Mouse (Mus musculus) embryonic facial prominence, embryonic 13.5 days (tissue): ENCODE results near the gene Plekhs1. TPM values are rescaled to one million over a fixed set of nuclear protein-coding genes. Genes with fewer than 3 reads are reported as not detected.

Source experiments
- ATAC-seq: fragments of 200-750 bp; cut with Nextera tagmentation; 2 replicates; pipeline ENCODE4 v1.8.0; 2017; ENCODE audit warnings: low read depth; ENCODE audit not compliant: insufficient number of reproducible peaks, insufficient read depth, low FRiP score, low TSS enrichment
- H3K27ac ChIP-seq: fragments of 300-500 bp; sonication (generic); 2 replicates; pipeline ENCODE4 v1.5.1; 2015; ENCODE audit warnings: moderate library complexity, mild to moderate bottlenecking, inconsistent platforms
- H3K27me3 ChIP-seq: fragments of 300-500 bp; sonication (generic); 2 replicates; pipeline ENCODE4 v1.6.1; 2015; ENCODE audit warnings: mild to moderate bottlenecking, inconsistent platforms
- H3K36me3 ChIP-seq: fragments of 300-500 bp; sonication (generic); 2 replicates; pipeline ENCODE4 v1.6.1; 2015; ENCODE audit warnings: mild to moderate bottlenecking, inconsistent platforms
- H3K4me1 ChIP-seq: fragments of 300-500 bp; sonication (generic); 2 replicates; pipeline ENCODE4 v1.6.1; 2015; ENCODE audit warnings: inconsistent platforms
- H3K4me2 ChIP-seq: fragments of 300-500 bp; sonication (generic); 2 replicates; pipeline ENCODE4 v1.6.1; 2015; ENCODE audit warnings: moderate library complexity, mild to moderate bottlenecking, inconsistent platforms
- H3K4me3 ChIP-seq: fragments of 300-500 bp; sonication (generic); 2 replicates; pipeline ENCODE4 v1.5.1; 2015; ENCODE audit warnings: mild to moderate bottlenecking, inconsistent platforms
- H3K9ac ChIP-seq: fragments of 300-500 bp; sonication (generic); 2 replicates; pipeline ENCODE4 v1.6.1; 2015; ENCODE audit warnings: mild to moderate bottlenecking, inconsistent platforms
- H3K9me3 ChIP-seq: fragments of 300-500 bp; sonication (generic); 2 replicates; pipeline ENCODE4 v1.6.1; 2016; ENCODE audit warnings: inconsistent platforms
- WGBS: fragments of 180-500 bp; shearing (Covaris S2); methylation state at CpG from one replicate; pipeline ENCODE4 v1.1.7; 2015; ENCODE audit warnings: mixed read lengths; 5-methylcytosine and 5-hydroxymethylcytosine counted together
- polyA plus RNA-seq: library from polyadenylated mRNA; unstranded; fragments of >200 nt; fragmentation: Nextera tagmentation; extraction: Ambion mirVana; gene quantifications from 2 replicates; pipeline ENCODE4 v1.2.1, GENCODE M21; 2015

The Plekhs1 gene
- polyA plus RNA-seq, 1 experiment from 2014 or later = 0.84 TPM

GRCm38 (mm10) chr19:56459154-56460050, 2.0 kb upstream of the Plekhs1 start:
- WGBS = 70% methylated on average over 10 of the region's 10 CpGs
- H3K27me3 ChIP-seq = no peaks in the 10 kb centered on the region
- no peak overlapping the region for H3K9ac ChIP-seq
- no peak overlapping the region for H3K27ac ChIP-seq
- no peaks in the 10 kb centered on the region for H3K36me3 ChIP-seq
- no peak overlapping the region for H3K4me2 ChIP-seq
- H3K9me3 ChIP-seq = no peaks in the 10 kb centered on the region
- H3K4me3 ChIP-seq = no peak overlapping the region
- H3K4me1 ChIP-seq = peaks cover 19% of the 10 kb centered on the region
- no peak for ATAC-seq

GRCm38 (mm10) chr19:56460241-56460640, 1.2 kb upstream of the Plekhs1 start:
- Histone ChIP-seq H3K27ac (peak overlapping the region; percentile 23; the same call in 1 of the 2 replicates), H3K36me3 (no peaks in the 10 kb centered on the region), H3K4me3 (no peak overlapping the region), H3K4me2 (no peak overlapping the region), H3K9ac (no peak overlapping the region), H3K4me1 (peaks cover 19% of the 10 kb centered on the region), H3K9me3 (no peaks in the 10 kb centered on the region), H3K27me3 (no peaks in the 10 kb centered on the region)
- no peak for ATAC-seq
- 59% methylated on average over 2 of the region's 2 CpGs for WGBS

DNA sequence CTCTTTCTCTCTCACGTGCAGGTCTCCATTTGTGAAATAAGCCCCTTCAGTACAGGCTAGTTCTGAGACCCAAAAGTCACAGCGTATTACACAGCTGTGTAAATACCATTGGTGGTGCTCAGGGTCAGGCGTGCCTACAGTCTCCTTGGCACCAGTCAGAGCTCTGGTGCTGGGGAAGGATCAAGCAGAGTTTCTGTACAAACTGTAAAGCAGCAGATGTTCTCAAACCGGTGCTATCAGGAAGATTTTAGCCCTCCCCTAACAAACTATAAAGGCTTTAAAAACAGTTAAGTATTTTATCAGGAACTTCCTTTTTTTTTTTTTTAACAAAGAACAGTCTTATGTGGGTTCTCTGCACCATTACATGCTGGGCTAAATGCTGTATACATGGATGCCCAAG, 1.3 kb downstream of the Plekhs1 start:
- ATAC-seq = no peak
- WGBS = 76% methylated on average over 4 of the region's 4 CpGs

DNA sequence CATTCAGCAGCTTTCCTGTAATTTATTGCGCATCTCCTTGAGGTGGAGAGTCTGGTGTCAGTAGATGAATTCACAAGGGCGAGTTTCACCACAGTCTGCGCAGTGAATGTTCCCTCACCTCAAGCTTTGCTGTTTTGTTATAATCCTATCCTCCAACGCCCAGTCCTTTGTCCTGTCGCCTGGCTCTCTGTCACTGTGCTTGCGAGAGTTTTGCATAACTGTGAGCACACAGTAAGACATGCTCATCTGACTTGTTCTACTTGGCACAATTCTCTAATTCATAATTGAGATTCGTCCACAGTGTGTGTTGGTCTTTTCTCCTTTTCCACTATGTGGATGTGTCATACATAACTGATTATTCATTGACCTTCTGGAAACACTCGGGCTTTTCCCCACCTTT, 5.0 kb downstream of the Plekhs1 start:
- Histone ChIP-seq H3K27me3 (no peaks in the 10 kb centered on the region), H3K9me3 (no peaks in the 10 kb centered on the region), H3K4me3 (no peak overlapping the region), H3K36me3 (no peaks in the 10 kb centered on the region), H3K4me1 (no peaks in the 10 kb centered on the region), H3K27ac (no peak overlapping the region), H3K9ac (no peak overlapping the region), H3K4me2 (no peak overlapping the region)
- no peak for ATAC-seq
- WGBS = 87% methylated on average over 8 of the region's 8 CpGs

More for the DNA sequence above, 1.3 kb downstream of the Plekhs1 start:
- Histone ChIP-seq H3K9me3 (no peaks in the 10 kb centered on the region), H3K9ac (no peak overlapping the region), H3K36me3 (no peaks in the 10 kb centered on the region), H3K27ac (no peak overlapping the region), H3K4me1 (peaks cover 13% of the 10 kb centered on the region), H3K4me2 (no peak overlapping the region), H3K4me3 (no peak overlapping the region), H3K27me3 (no peaks in the 10 kb centered on the region)

GRCm38 (mm10) chr19:56470286-56471020, 9.0 kb downstream of the Plekhs1 start:
- Histone ChIP-seq H3K9ac (no peak overlapping the region), H3K4me1 (peaks cover 8% of the 10 kb centered on the region; the same call in 1 of the 2 replicates), H3K27ac (no peak overlapping the region), H3K4me3 (no peak overlapping the region), H3K9me3 (no peaks in the 10 kb centered on the region), H3K36me3 (no peaks in the 10 kb centered on the region), H3K4me2 (no peak overlapping the region), H3K27me3 (no peaks in the 10 kb centered on the region)
- WGBS = 83% methylated on average over 14 of the region's 14 CpGs
- ATAC-seq = no peak

DNA sequence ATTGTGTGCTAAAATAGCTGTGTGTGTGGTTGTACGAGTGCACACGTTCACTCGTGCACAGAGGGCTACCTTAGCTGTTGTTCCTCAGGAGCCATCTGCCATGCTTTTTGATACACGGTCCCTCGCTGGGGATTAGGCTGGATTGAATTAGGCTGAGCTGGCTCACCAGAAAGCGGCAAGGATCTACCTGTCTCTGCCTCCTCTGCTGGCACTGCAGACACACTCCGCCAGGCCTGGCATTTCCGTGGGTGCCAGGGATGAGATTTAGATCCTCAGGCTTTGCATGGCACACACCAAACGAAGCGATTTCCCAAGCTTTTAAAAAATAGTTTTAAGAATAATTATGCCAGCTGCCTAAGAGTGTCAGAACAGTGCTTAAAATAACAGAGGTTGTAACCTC, 10.5 kb downstream of the Plekhs1 start:
- WGBS = 64% methylated on average over 10 of the region's 10 CpGs

GRCm38 (mm10) chr19:56474869-56475550, 13.6 kb downstream of the Plekhs1 start:
- ATAC-seq = no peak
- peaks cover 8% of the 10 kb centered on the region; the same call in 1 of the 2 replicates for H3K4me1 ChIP-seq
- H3K4me2 ChIP-seq = 0 out of 2 replicates have a peak overlapping the region, but pooled peaks have one; percentile 22
- no peaks in the 10 kb centered on the region for H3K27me3 ChIP-seq
- H3K4me3 ChIP-seq = no peak overlapping the region
- WGBS = 45% methylated on average over 19 of the region's 19 CpGs
- no peaks in the 10 kb centered on the region for H3K36me3 ChIP-seq
- H3K9me3 ChIP-seq = no peaks in the 10 kb centered on the region
- no peak overlapping the region for H3K9ac ChIP-seq
- H3K27ac ChIP-seq = no peak overlapping the region

More for the DNA sequence above, 10.5 kb downstream of the Plekhs1 start:
- H3K4me2 ChIP-seq = no peak overlapping the region
- H3K4me3 ChIP-seq = no peak overlapping the region
- H3K27me3 ChIP-seq = no peaks in the 10 kb centered on the region
- H3K4me1 ChIP-seq = peaks cover 8% of the 10 kb centered on the region; the same call in 1 of the 2 replicates
- H3K9me3 ChIP-seq = no peaks in the 10 kb centered on the region
- no peaks in the 10 kb centered on the region for H3K36me3 ChIP-seq
- no peak for ATAC-seq
- H3K27ac ChIP-seq = no peak overlapping the region
- H3K9ac ChIP-seq = no peak overlapping the region

- Histone ChIP-seq H3K9me3 (no peaks in the 10 kb centered on the region), H3K36me3 (no peaks in the 10 kb centered on the region), H3K27ac (peak overlapping the region; percentile 35; the same call in 1 of the 2 replicates), H3K4me2 (no peak overlapping the region), H3K4me3 (no peak overlapping the region), H3K4me1 (peaks cover 8% of the 10 kb centered on the region; the same call in 1 of the 2 replicates), H3K27me3 (no peaks in the 10 kb centered on the region), H3K9ac (no peak overlapping the region)
- ATAC-seq = no peak
- WGBS = 37% methylated on average over 2 of the region's 2 CpGs
Observed at GRCm38 (mm10) chr19:56476546-56476945, 15.1 kb downstream of the Plekhs1 start.

GRCm38 (mm10) chr19:56477253-56477652, 15.8 kb downstream of the Plekhs1 start:
- H3K36me3 ChIP-seq = no peaks in the 10 kb centered on the region
- H3K4me1 ChIP-seq = peaks cover 4% of the 10 kb centered on the region; the same call in 1 of the 2 replicates
- no peak overlapping the region for H3K4me2 ChIP-seq
- H3K27ac ChIP-seq = no peak overlapping the region
- 84% methylated on average over 5 of the region's 5 CpGs for WGBS
- no peak overlapping the region for H3K9ac ChIP-seq
- no peak for ATAC-seq
- no peaks in the 10 kb centered on the region for H3K27me3 ChIP-seq
- H3K9me3 ChIP-seq = no peaks in the 10 kb centered on the region
- no peak overlapping the region for H3K4me3 ChIP-seq

- H3K27ac ChIP-seq = no peak overlapping the region
- ATAC-seq = no peak
- H3K9ac ChIP-seq = no peak overlapping the region
- H3K4me1 ChIP-seq = peaks cover 4% of the 10 kb centered on the region; the same call in 1 of the 2 replicates
- H3K4me2 ChIP-seq = no peak overlapping the region
- WGBS = 71% methylated on average over 3 of the region's 3 CpGs
- no peaks in the 10 kb centered on the region for H3K9me3 ChIP-seq
- H3K4me3 ChIP-seq = no peak overlapping the region
- H3K36me3 ChIP-seq = no peaks in the 10 kb centered on the region
- no peaks in the 10 kb centered on the region for H3K27me3 ChIP-seq
Observed at GRCm38 (mm10) chr19:56477832-56478231, 16.4 kb downstream of the Plekhs1 start.

- Histone ChIP-seq H3K4me1 (peaks cover 19% of the 10 kb centered on the region), H3K4me2 (no peak overlapping the region), H3K27me3 (no peaks in the 10 kb centered on the region), H3K36me3 (no peaks in the 10 kb centered on the region), H3K9ac (no peak overlapping the region), H3K4me3 (no peak overlapping the region), H3K9me3 (no peaks in the 10 kb centered on the region), H3K27ac (no peak overlapping the region)
- 74% methylated on average over 13 of the region's 13 CpGs for WGBS
- no peak for ATAC-seq
Observed at GRCm38 (mm10) chr19:56484630-56485375, 23.4 kb downstream of the Plekhs1 start.
